Mouse (Mus musculus) liver, embryonic 11.5 days (tissue): ENCODE results near the gene Gm4177. TPM values are rescaled to one million over a fixed set of nuclear protein-coding genes. Genes with fewer than 3 reads are reported as not detected.
"Not testable (repeated sequence)": the region's sequence is repeated elsewhere in the genome, so short reads cannot be mapped to it uniquely, and the experiment has no call there.

Experiments used
- ATAC-seq: fragments of 200-750 bp; cut with Nextera tagmentation; replicated peaks from 2 replicates; pipeline ENCODE4 v1.8.0; 2017; ENCODE audit warnings: moderate number of reproducible peaks, mild to moderate bottlenecking, moderate TSS enrichment, moderate library complexity; ENCODE audit not compliant: low FRiP score
- DNase-seq: peaks from one replicate; pipeline ENCODE4 v3.0.0-alpha.2; 2017; ENCODE audit warnings: low spot score
- H3K27ac ChIP-seq: fragments of 300-500 bp; sonication (generic); 2 replicates; pipeline ENCODE4 v1.5.1; 2014; ENCODE audit warnings: mild to moderate bottlenecking, low read depth, low read length, control low read depth
- H3K27me3 ChIP-seq: fragments of 300-500 bp; sonication (generic); replicated peaks from 2 replicates; pipeline ENCODE4 v1.6.1; 2014; ENCODE audit warnings: low read length, mixed read lengths; ENCODE audit not compliant: control insufficient read depth, insufficient read depth
- H3K36me3 ChIP-seq: fragments of 300-500 bp; sonication (generic); 2 replicates; pipeline ENCODE4 v1.6.1; 2014; ENCODE audit warnings: mild to moderate bottlenecking, low read length, moderate library complexity, mixed read lengths; ENCODE audit not compliant: control insufficient read depth, insufficient read depth
- H3K4me1 ChIP-seq: fragments of 300-500 bp; sonication (generic); replicated peaks from 2 replicates; pipeline ENCODE4 v1.6.1; 2014; ENCODE audit warnings: low read length, mixed read lengths; ENCODE audit not compliant: control insufficient read depth, insufficient read depth
- H3K4me2 ChIP-seq: fragments of 300-500 bp; sonication (generic); 2 replicates; pipeline ENCODE4 v1.6.1; 2014; ENCODE audit warnings: mild to moderate bottlenecking, control low read depth, moderate library complexity
- H3K4me3 ChIP-seq: fragments of 300-500 bp; sonication (generic); 2 replicates; pipeline ENCODE4 v1.5.1; 2014; ENCODE audit warnings: low read depth, low read length, control low read depth
- H3K9ac ChIP-seq: fragments of 300-500 bp; sonication (generic); 2 replicates; pipeline ENCODE4 v1.6.1; 2014; ENCODE audit warnings: low read depth, low read length, control low read depth
- H3K9me3 ChIP-seq: fragments of 300-500 bp; sonication (generic); 2 replicates; pipeline ENCODE4 v1.6.1; 2016; ENCODE audit warnings: low read length, inconsistent platforms, mixed read lengths; ENCODE audit not compliant: control insufficient read depth
- WGBS: fragments of 180-500 bp; shearing (Covaris S2); extraction: QIAGEN DNeasy Blood & Tissue Kit; methylation state at CpG from one replicate; pipeline ENCODE4 v1.1.7; 2014; 5-methylcytosine and 5-hydroxymethylcytosine counted together
- polyA plus RNA-seq: library from polyadenylated mRNA; unstranded; fragments of >200 nt; fragmentation: Nextera tagmentation; extraction: Ambion mirVana; gene quantifications from 2 replicates; pipeline ENCODE4 v1.2.1, GENCODE M21; 2014

The Gm4177 gene
- polyA plus RNA-seq: not detected in 2 replicates

DNA sequence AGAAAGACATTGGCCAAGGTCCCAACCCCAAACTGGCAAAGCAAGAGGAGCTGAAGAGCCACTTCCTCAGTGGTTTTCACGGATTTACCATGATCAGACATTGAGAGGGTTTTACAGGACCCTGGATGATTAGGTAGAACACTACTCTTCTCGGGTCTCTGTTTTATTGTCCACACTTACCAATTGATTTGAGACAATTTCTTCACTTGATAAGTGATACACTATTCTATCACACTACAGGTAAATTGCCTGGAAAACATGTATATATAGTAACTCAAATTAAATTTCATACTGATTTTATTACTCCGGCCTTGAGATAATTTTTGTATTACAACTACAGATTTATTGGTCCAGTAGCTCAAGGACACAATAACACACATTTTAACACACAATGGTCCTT, at the start of gene Gm4177:
Gm4177 (minus strand) TSS at position 101 of the 400 bp plus-strand sequence.
- not testable (repeated sequence) for H3K9me3 ChIP-seq, H3K4me2 ChIP-seq
- no CpG with 5 or more reads among the region's 3 CpGs for WGBS

DNA sequence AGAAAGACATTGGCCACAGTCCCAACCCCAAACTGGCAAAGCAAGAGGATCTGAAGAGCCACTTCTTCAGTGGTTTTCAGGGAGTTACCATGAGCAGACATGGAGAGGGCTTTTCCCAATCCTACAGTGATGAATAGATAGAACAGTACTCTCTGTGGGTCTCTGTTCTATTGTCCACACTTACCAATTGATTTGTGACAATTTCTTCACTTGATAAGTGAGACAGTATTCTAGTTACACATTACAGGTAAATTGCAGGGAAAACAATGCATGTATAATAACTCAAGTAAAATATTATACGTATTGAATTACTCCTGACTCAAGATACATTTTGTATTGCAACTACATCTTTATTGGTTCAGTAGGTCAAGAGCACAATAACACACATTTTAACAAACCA, 47.6 kb upstream of the Gm4177 start, which contains the start of gene Gm5725:
Gm5725 (minus strand) TSS at position 101 of the 400 bp plus-strand sequence.
- no CpG with 5 or more reads among the region's 1 CpGs for WGBS
- H3K4me1 ChIP-seq, H3K27me3 ChIP-seq, H3K9ac ChIP-seq, H3K36me3 ChIP-seq, ATAC-seq, H3K9me3 ChIP-seq, H3K4me2 ChIP-seq, H3K27ac ChIP-seq, DNase-seq, H3K4me3 ChIP-seq: not testable (repeated sequence)

More for the DNA sequence above, at the start of gene Gm4177:
- not testable (repeated sequence) for H3K27me3 ChIP-seq, H3K27ac ChIP-seq, H3K4me3 ChIP-seq, H3K36me3 ChIP-seq, ATAC-seq, DNase-seq, H3K4me1 ChIP-seq, H3K9ac ChIP-seq

DNA sequence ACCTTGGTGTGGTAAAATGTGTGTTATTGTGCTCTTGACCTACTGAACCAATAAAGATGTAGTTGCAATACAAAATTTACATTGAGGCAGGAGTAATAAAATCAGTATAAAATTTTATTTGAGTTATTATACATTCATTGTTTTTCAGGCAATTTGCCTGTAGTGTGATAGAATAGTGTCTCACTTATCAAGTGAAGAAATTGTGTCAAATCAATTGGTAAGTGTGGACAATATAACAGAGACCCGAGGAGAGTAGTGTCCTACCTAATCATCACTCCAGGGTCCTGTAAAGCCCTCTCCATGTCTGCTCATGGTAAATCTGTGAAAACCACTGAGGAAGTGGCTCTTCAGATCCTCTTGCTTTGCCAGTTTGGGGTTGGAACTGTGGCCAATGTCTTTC, 35.5 kb upstream of the Gm4177 start, which contains the start of gene Vmn1r135:
Vmn1r135 (plus strand) TSS at position 301 of the 400 bp plus-strand sequence.
- WGBS: no CpG with 5 or more reads among the region's 1 CpGs
- H3K27me3 ChIP-seq, H3K36me3 ChIP-seq, H3K4me2 ChIP-seq, H3K9me3 ChIP-seq, H3K27ac ChIP-seq, ATAC-seq, DNase-seq, H3K4me1 ChIP-seq, H3K4me3 ChIP-seq, H3K9ac ChIP-seq: not testable (repeated sequence)

DNA sequence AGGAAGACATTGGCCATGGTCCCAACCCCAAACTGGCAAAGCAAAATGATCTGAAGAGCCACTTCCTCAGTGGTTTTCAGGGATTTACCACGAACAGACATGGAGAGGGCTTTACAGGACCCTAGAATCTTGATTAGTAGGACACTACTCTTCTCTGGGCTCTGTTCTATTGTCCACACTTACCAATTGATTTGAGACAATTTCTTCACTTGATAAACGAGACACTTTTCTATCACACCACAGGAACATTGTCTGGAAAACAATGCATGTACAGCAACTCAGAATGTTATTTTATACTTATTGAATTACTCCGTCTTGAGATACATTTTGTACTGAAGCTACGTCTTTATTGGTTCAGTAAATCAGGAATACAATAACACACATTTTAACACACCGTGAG, 35.2 kb downstream of the Gm4177 start, which contains the start of gene Gm4175:
Gm4175 (minus strand) TSS at position 101 of the 400 bp plus-strand sequence.
- not testable (repeated sequence) for H3K4me1 ChIP-seq, H3K36me3 ChIP-seq, H3K9ac ChIP-seq, H3K4me3 ChIP-seq, H3K27me3 ChIP-seq, ATAC-seq, H3K4me2 ChIP-seq, H3K27ac ChIP-seq, DNase-seq, H3K9me3 ChIP-seq
- WGBS: no CpG with 5 or more reads among the region's 5 CpGs

Other genes starting within 250 kb of the Gm4177 start
- not detected in 2 replicates for gene Vmn1r132, start 182.6 kb downstream of the Gm4177 start, polyA plus RNA-seq
- not detected in 2 replicates for gene Gm4175, start 35.3 kb downstream of the Gm4177 start, polyA plus RNA-seq
- gene Vmn1r135, start 35.6 kb upstream of the Gm4177 start, polyA plus RNA-seq: not detected in 2 replicates
- not detected in 2 replicates for gene Gm5725, start 47.5 kb upstream of the Gm4177 start, polyA plus RNA-seq
- gene Gm5891, start 124.6 kb upstream of the Gm4177 start, polyA plus RNA-seq: not detected in 2 replicates
- not detected in 2 replicates for gene Vmn1r137, start 197.9 kb upstream of the Gm4177 start, polyA plus RNA-seq
- not detected in 2 replicates for gene Vmn1r138, start 232.2 kb upstream of the Gm4177 start, polyA plus RNA-seq